Mouse (Mus musculus) urinary bladder, postnatal 0 days (tissue): ENCODE measurements around the gene Ttll6. TPM values are rescaled to one million over a fixed set of nuclear protein-coding genes. Genes with fewer than 3 reads are reported as not detected.

Source experiments
- polyA plus RNA-seq: library from polyadenylated mRNA; unstranded; fragments of >200 nt; fragmentation: Nextera tagmentation; extraction: Ambion mirVana; gene quantifications from 2 replicates; pipeline ENCODE4 v1.2.1, GENCODE M21; 2015

Gene Ttll6
- not detected in 2 replicates for polyA plus RNA-seq

GRCm38 (mm10) chr11:96133239-96133865, at the start of gene Ttll6:
Gene Ttll6, plus strand, starts transcription at chr11:96133786.

GRCm38 (mm10) chr11:96111751-96112150, 21.8 kb upstream of the Ttll6 start, which contains the start of gene Calcoco2:
Gene Calcoco2, minus strand, starts transcription at chr11:96111964.

GRCm38 (mm10) chr11:96193521-96194400, 60.2 kb downstream of the Ttll6 start, which contains the start of gene Hoxb13:
Gene Hoxb13, plus strand, starts transcription at chr11:96194316.

Other genes starting within 250 kb of the Ttll6 start
- gene B4galnt2, start 218.9 kb upstream of the Ttll6 start, polyA plus RNA-seq = 1.1 and 1.2 TPM in 2 replicates
- 4.6 and 7.7 TPM in 2 replicates for gene Igf2bp1, start 127.8 kb upstream of the Ttll6 start, polyA plus RNA-seq
- 0.45 and 0.67 TPM in 2 replicates for gene Gip, start 109.2 kb upstream of the Ttll6 start, polyA plus RNA-seq
- 63.7 and 68.9 TPM in 2 replicates for gene Snf8, start 98.9 kb upstream of the Ttll6 start, polyA plus RNA-seq
- 29.5 and 31.3 TPM in 2 replicates for gene Ube2z, start 68.4 kb upstream of the Ttll6 start, polyA plus RNA-seq
- 575 and 602 TPM in 2 replicates for gene Atp5g1, start 58.1 kb upstream of the Ttll6 start, polyA plus RNA-seq
- 0.10 TPM in 2 replicates for gene Calcoco2, start 21.8 kb upstream of the Ttll6 start, polyA plus RNA-seq
- 1.8 and 1.9 TPM in 2 replicates for gene Hoxb13, start 60.5 kb downstream of the Ttll6 start, polyA plus RNA-seq
- 0.56 and 0.63 TPM in 2 replicates for gene Hoxb9, start 137.7 kb downstream of the Ttll6 start, polyA plus RNA-seq
- gene Hoxb8, start 148.1 kb downstream of the Ttll6 start, polyA plus RNA-seq = 0.21 and 0.26 TPM in 2 replicates
- 3.5 and 5.4 TPM in 2 replicates for gene Hoxb7, start 152.8 kb downstream of the Ttll6 start, polyA plus RNA-seq
- gene Hoxb6, start 158.7 kb downstream of the Ttll6 start, polyA plus RNA-seq = 1.2 and 1.3 TPM in 2 replicates
- gene Hoxb5, start 169.6 kb downstream of the Ttll6 start, polyA plus RNA-seq = 0.96 and 0.98 TPM in 2 replicates
- gene Hoxb4, start 184.5 kb downstream of the Ttll6 start, polyA plus RNA-seq = 0.39 and 0.48 TPM in 2 replicates
- 0.27 and 0.29 TPM in 2 replicates for gene Hoxb3, start 189.5 kb downstream of the Ttll6 start, polyA plus RNA-seq
- gene Hoxb2, start 216.7 kb downstream of the Ttll6 start, polyA plus RNA-seq = 3.0 and 3.6 TPM in 2 replicates
- gene Hoxb1, start 232.0 kb downstream of the Ttll6 start, polyA plus RNA-seq = not detected in 2 replicates